ENCODE assay signal across 8 mouse cellular contexts in genomic region chr3:95650276-95651032, GRCm38 (mm10). TPM values are rescaled to one million over a fixed set of nuclear protein-coding genes. Genes with fewer than 3 reads are reported as not detected.
DNase-seq lines count a peak whose midpoint lies in the region; ATAC-seq and TF ChIP-seq lines count a peak whose summit lies in the region.

No protein-coding gene starts in this region.

- TF ChIP-seq CTCF in kidney, adult 2 months (conservative IDR thresholded peaks at IDR 0.05; ENCODE audit: insufficient read depth, insufficient read length, low read depth, low read length), result no peak

- peak overlapping the region; percentile 97 for H3K27ac ChIP-seq in kidney, adult 2 months (ENCODE audit: insufficient read depth, low read depth, low read length)
- H3K27ac ChIP-seq in heart, embryonic 16.5 days (ENCODE audit: low read length), result peak overlapping the region; percentile 75
- H3K27ac ChIP-seq in lung, embryonic 16.5 days (ENCODE audit: low read length), result peak overlapping the region; percentile 23

- H3K27me3 ChIP-seq in kidney, adult 2 months (replicated peaks; ENCODE audit: control insufficient read depth, insufficient read depth, low read length), result no peaks in the 10 kb centered on the region
- H3K27me3 ChIP-seq in heart, embryonic 16.5 days (ENCODE audit: control insufficient read depth, insufficient read depth, low read length), result no peaks in the 10 kb centered on the region
- no peaks in the 10 kb centered on the region for H3K27me3 ChIP-seq in lung, embryonic 16.5 days (ENCODE audit: control insufficient read depth, insufficient read depth, low read depth, low read length)

- peak; percentile 83 for DNase-seq in kidney, adult 2 months
- no peak for DNase-seq in kidney, postnatal 14 days
- peak; percentile 97 for DNase-seq in R1 (ENCODE audit: low read depth, low spot score)
- DNase-seq in frontal cortex, postnatal 14 days (ENCODE audit: low spot score in 2 of 2), result no peak
- DNase-seq in cerebellum, adult 9-10 months, result no peak
- no peak for DNase-seq in cerebellum, adult 11 months

- no peak overlapping the region for H3K4me2 ChIP-seq in heart, embryonic 16.5 days (ENCODE audit: low read depth, low read length)
- H3K4me2 ChIP-seq in lung, embryonic 16.5 days (ENCODE audit: low read depth, low read length), result no peak overlapping the region

- 41% methylated on average over 6 of the region's 6 CpGs for WGBS in kidney, adult 2 months
- 49% methylated on average over 6 of the region's 6 CpGs for WGBS in heart, embryonic 16.5 days
- WGBS in lung, embryonic 16.5 days, result 46% methylated on average over 6 of the region's 6 CpGs

- no peak for TF ChIP-seq POLR2A in kidney, adult 2 months (IDR thresholded peaks at IDR 0.05; ENCODE audit: low read depth, low read length)

- H3K9me3 ChIP-seq in heart, embryonic 16.5 days (replicated peaks; ENCODE audit: control insufficient read depth, low read length), result no peaks in the 10 kb centered on the region
- no peaks in the 10 kb centered on the region for H3K9me3 ChIP-seq in lung, embryonic 16.5 days (ENCODE audit: control insufficient read depth, low read length)

- H3K4me3 ChIP-seq in kidney, adult 2 months (ENCODE audit: insufficient read depth, low read depth, low read length), result no peak overlapping the region
- H3K4me3 ChIP-seq in heart, embryonic 16.5 days (ENCODE audit: low read length), result no peak overlapping the region
- H3K4me3 ChIP-seq in lung, embryonic 16.5 days (ENCODE audit: low read length), result no peak overlapping the region

- no peaks in the 10 kb centered on the region for H3K36me3 ChIP-seq in kidney, adult 2 months (ENCODE audit: control insufficient read depth, insufficient read depth, low read length)
- no peaks in the 10 kb centered on the region for H3K36me3 ChIP-seq in heart, embryonic 16.5 days (ENCODE audit: control insufficient read depth, insufficient read depth)
- H3K36me3 ChIP-seq in lung, embryonic 16.5 days (ENCODE audit: control insufficient read depth, insufficient read depth, low read length), result no peaks in the 10 kb centered on the region

- ATAC-seq in heart, embryonic 16.5 days (replicated peaks; ENCODE audit: extremely low read depth, insufficient read depth, low FRiP score), result peak; percentile 46
- ATAC-seq in lung, embryonic 16.5 days (ENCODE audit: low read depth), result peak; percentile 23

- H3K4me1 ChIP-seq in kidney, adult 2 months (ENCODE audit: control insufficient read depth, insufficient read depth, low read length), result peaks cover 13% of the 10 kb centered on the region; the same call in 1 of the 2 replicates
- peaks cover 19% of the 10 kb centered on the region for H3K4me1 ChIP-seq in heart, embryonic 16.5 days (ENCODE audit: control insufficient read depth, insufficient read depth, low read length)
- peaks cover 9% of the 10 kb centered on the region for H3K4me1 ChIP-seq in lung, embryonic 16.5 days (replicated peaks; ENCODE audit: control insufficient read depth, insufficient read depth, low read length)

- H3K9ac ChIP-seq in heart, embryonic 16.5 days (ENCODE audit: low read length), result no peak overlapping the region
- no peak overlapping the region for H3K9ac ChIP-seq in lung, embryonic 16.5 days (ENCODE audit: low read length)

RNA-seq across cellular contexts. Expression of gene Mcl1, which starts 8.1 kb away (rescaled TPM):
- 31.9 and 43.0 TPM in 2 replicates for polyA plus RNA-seq in kidney, adult 2 months (2012; rRNA removed)
- polyA plus RNA-seq in heart, embryonic 16.5 days (2015; fragmentation: Nextera tagmentation; extraction: Ambion mirVana), result 31.9 and 38.3 TPM in 2 replicates
- 23.1 and 31.7 TPM in 2 replicates for polyA plus RNA-seq in lung, embryonic 16.5 days (2015; fragmentation: Nextera tagmentation; extraction: Ambion mirVana)

RNA-seq across cellular contexts. Expression of gene Ensa, which starts 25.7 kb away (rescaled TPM):
- polyA plus RNA-seq in kidney, adult 2 months (2012; rRNA removed), result 9.9 and 13.2 TPM in 2 replicates
- polyA plus RNA-seq in heart, embryonic 16.5 days (2015; fragmentation: Nextera tagmentation; extraction: Ambion mirVana), result 51.1 and 53.0 TPM in 2 replicates
- 61.6 and 65.0 TPM in 2 replicates for polyA plus RNA-seq in lung, embryonic 16.5 days (2015; fragmentation: Nextera tagmentation; extraction: Ambion mirVana)

RNA-seq across cellular contexts. Expression of gene Adamtsl4, which starts 37.3 kb away (rescaled TPM):
- polyA plus RNA-seq in kidney, adult 2 months (2012; rRNA removed), result 5.2 and 6.0 TPM in 2 replicates
- 8.5 and 13.7 TPM in 2 replicates for polyA plus RNA-seq in heart, embryonic 16.5 days (2015; fragmentation: Nextera tagmentation; extraction: Ambion mirVana)
- 4.4 and 5.5 TPM in 2 replicates for polyA plus RNA-seq in lung, embryonic 16.5 days (2015; fragmentation: Nextera tagmentation; extraction: Ambion mirVana)

Comparison
In these comparisons a context has a peak if more than half of its experiments do, and no peak if none do; other contexts are left out.
1. DNase-seq: peak in kidney, adult 2 months (single experiment) and R1 (single experiment); none in kidney, postnatal 14 days (single experiment), frontal cortex, postnatal 14 days (0 of 2), cerebellum, adult 9-10 months (single experiment) and cerebellum, adult 11 months (single experiment).
2. H3K27ac ChIP-seq: peak in every context shown above with its lines; median percentile 97 in kidney, adult 2 months; 75 in heart, embryonic 16.5 days; 23 in lung, embryonic 16.5 days.